Mouse (Mus musculus): ENCODE results near the gene Parp12. TPM values are rescaled to one million over a fixed set of nuclear protein-coding genes. Genes with fewer than 3 reads are reported as not detected.

Parp12 gene
- polyA plus RNA-seq (2012; rRNA removed) = 46.7 and 51.8 TPM in 2 replicates

DNA sequence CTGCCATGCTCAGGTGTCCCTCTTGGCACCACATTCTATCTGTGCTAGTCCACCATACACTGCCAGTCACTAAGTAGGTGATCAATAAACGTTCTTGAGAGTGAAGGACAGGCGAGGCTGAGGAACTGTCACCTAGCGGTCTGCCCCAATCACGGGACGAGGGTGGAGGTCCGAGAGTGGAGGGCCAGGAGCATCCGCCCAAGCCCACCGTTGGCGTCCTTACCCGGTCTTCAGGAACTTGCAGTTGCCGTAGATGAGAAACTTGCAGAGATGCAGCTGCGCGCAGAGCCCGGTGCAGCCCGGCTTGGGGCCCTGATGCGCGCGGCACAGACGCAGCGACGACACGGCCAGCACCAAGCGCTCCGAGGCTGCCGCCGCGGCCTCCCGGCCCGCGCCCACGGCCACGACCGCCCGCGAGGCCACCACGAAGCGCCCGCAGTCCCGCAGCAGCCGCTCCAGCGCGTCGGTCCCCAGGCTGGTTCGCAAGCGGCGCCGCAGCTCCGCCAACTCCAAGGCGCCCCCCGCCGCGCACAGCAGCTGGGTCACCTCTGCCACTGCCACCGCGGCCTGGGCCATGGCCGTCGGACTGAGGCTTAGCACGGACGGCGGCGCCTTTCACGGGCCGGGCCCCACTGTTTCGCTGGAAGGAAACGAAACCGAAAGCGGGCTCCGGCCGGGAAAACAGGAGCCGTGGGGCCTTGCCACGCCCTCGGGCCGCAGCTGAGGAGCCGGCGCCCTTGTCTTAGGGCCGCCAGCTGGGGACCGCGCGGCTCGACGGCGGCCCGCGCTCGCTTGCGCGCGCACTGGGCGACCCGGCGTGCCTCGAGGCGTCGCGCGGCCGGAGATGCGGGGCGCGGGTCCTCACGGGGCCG lies at the start of gene Parp12:
Parp12 (minus strand) TSS at position 766 of the 872 bp plus-strand sequence.
- TF ChIP-seq POLR2A (IDR thresholded peaks at IDR 0.05; ENCODE audit: borderline replicate concordance, extremely low read depth, low read depth, low read length) = peak; percentile 54; the same call in 1 of the 2 replicates
- no peak for TF ChIP-seq CTCF (IDR thresholded peaks at IDR 0.05; ENCODE audit: insufficient read depth, low read length)
- peak; percentile 85 for DNase-seq
- peaks cover 16% of the 10 kb centered on the region for H3K4me1 ChIP-seq (ENCODE audit: control insufficient read depth, insufficient read depth, low read length)
- peak within 1 kb of the TSS; percentile 68 for H3K4me3 ChIP-seq (replicated peaks; ENCODE audit: extremely low read depth, low read depth, low read length)
- under 1% methylated on average over 98 of the region's 101 CpGs for WGBS

- no peak overlapping the region for H3K4me3 ChIP-seq (replicated peaks; ENCODE audit: extremely low read depth, low read depth, low read length)
- no peaks in the 10 kb centered on the region for H3K4me1 ChIP-seq (ENCODE audit: control insufficient read depth, insufficient read depth, low read length)
- TF ChIP-seq POLR2A (IDR thresholded peaks at IDR 0.05; ENCODE audit: borderline replicate concordance, extremely low read depth, low read depth, low read length) = no peak
- TF ChIP-seq CTCF (IDR thresholded peaks at IDR 0.05; ENCODE audit: insufficient read depth, low read length) = no peak
- no peak for DNase-seq
- WGBS = 97% methylated on average over 1 of the region's 1 CpGs
These were observed 46.7 kb upstream of the Parp12 start for GRCm38 (mm10) chr6:39164891-39165290.

DNA sequence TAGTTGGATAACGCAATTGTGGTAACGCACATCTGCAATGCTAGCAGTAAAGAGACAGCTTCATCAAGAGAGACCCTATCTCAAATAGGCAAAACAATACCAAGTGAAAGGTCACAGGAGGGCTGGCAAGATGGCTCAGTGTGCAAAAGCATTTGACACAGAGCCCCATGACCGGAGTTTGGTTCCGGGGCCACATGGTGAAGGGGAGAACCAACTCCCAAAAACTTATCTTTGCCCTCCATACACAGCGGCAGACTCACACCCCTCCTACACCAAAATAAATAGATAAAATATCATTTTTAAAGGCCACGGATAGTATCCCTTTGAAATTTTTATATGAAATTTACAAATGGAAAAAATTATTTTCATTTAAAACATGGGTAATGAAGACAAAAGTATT lies 43.8 kb upstream of the Parp12 start:
- no peak overlapping the region for H3K4me3 ChIP-seq (replicated peaks; ENCODE audit: extremely low read depth, low read depth, low read length)
- no peak for DNase-seq
- no peaks in the 10 kb centered on the region for H3K4me1 ChIP-seq (ENCODE audit: control insufficient read depth, insufficient read depth, low read length)
- no peak for TF ChIP-seq POLR2A (IDR thresholded peaks at IDR 0.05; ENCODE audit: borderline replicate concordance, extremely low read depth, low read depth, low read length)
- no peak for TF ChIP-seq CTCF (IDR thresholded peaks at IDR 0.05; ENCODE audit: insufficient read depth, low read length)
- WGBS = 93% methylated on average over 6 of the region's 6 CpGs

GRCm38 (mm10) chr6:39146041-39146440 lies 27.9 kb upstream of the Parp12 start:
- TF ChIP-seq POLR2A (IDR thresholded peaks at IDR 0.05; ENCODE audit: borderline replicate concordance, extremely low read depth, low read depth, low read length) (no peak), CTCF (IDR thresholded peaks at IDR 0.05; ENCODE audit: insufficient read depth, low read length) (0 out of 2 replicates have a peak, but pooled peaks have one; percentile 18)
- Histone ChIP-seq H3K4me1 (ENCODE audit: control insufficient read depth, insufficient read depth, low read length) (no peaks in the 10 kb centered on the region), H3K4me3 (replicated peaks; ENCODE audit: extremely low read depth, low read depth, low read length) (no peak overlapping the region)
- 58% methylated on average over 6 of the region's 6 CpGs for WGBS
- no peak for DNase-seq

DNA sequence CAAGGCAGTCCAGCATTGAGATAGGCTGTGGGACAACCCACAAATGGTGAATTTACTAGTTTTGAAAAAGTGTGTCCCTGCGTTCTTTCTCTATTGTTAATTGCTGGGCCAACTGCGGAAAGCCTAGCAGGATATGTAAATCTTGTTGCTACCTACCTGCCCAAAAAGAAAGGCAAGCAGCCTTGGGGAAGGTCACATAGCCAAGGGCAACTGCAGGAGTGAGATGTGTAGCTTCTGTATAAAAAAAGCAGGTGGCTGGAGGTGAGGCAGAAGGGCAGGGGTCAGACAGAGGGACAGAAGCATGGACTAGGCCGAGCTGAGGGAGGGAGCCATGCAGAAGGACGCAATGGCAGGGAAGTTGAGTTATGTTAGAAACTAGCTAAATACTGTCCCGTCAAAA lies 14.4 kb upstream of the Parp12 start:
- WGBS = 78% methylated on average over 5 of the region's 5 CpGs

DNA sequence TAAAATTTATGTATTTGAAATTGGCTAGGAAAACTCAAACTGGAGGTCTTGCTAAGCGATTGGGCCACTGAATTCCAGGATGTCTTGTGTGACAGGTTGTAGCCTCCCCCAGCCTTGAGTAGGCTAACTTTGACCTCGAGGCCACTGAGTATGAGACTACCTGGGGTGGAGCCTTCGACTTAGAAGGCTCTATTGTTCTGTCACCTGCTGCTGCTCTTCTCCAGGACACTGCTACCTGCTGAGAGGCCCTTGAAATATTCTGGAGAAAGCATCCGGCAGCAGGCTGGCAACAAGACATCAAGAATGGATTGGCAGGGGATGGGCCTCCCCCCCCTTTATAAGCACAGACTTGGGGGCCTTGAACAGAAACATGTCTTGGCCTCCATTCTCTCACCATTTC lies 13.3 kb upstream of the Parp12 start:
- Histone ChIP-seq H3K4me3 (replicated peaks; ENCODE audit: extremely low read depth, low read depth, low read length) (no peak overlapping the region), H3K4me1 (ENCODE audit: control insufficient read depth, insufficient read depth, low read length) (no peaks in the 10 kb centered on the region)
- DNase-seq = no peak
- 51% methylated on average over 4 of the region's 4 CpGs for WGBS
- TF ChIP-seq CTCF (IDR thresholded peaks at IDR 0.05; ENCODE audit: insufficient read depth, low read length) (no peak), POLR2A (IDR thresholded peaks at IDR 0.05; ENCODE audit: borderline replicate concordance, extremely low read depth, low read depth, low read length) (no peak)

More for the DNA sequence above, 14.4 kb upstream of the Parp12 start:
- Histone ChIP-seq H3K4me3 (replicated peaks; ENCODE audit: extremely low read depth, low read depth, low read length) (no peak overlapping the region), H3K4me1 (ENCODE audit: control insufficient read depth, insufficient read depth, low read length) (no peaks in the 10 kb centered on the region)
- no peak for DNase-seq
- no peak for TF ChIP-seq CTCF (IDR thresholded peaks at IDR 0.05; ENCODE audit: insufficient read depth, low read length)
- TF ChIP-seq POLR2A (IDR thresholded peaks at IDR 0.05; ENCODE audit: borderline replicate concordance, extremely low read depth, low read depth, low read length) = no peak

DNA sequence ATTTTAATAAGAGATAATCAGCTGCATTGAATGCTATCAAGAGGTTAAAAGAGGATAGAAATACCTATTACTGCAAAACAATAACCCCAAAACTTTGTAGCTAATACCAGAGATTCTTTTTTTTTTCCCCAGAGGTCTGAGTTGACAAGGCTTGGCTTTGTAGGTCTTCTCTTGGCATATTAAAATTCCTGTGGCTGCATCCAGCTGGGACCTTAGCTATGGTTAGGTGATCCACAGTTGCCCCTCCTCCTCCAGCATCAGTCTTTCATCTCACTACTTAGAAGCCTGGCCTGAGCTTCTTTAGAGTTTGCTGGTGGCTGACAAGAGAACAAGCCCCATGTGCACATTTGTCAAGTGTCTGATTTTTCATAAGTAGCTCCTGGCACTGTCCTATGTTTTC lies 6.6 kb upstream of the Parp12 start:
- H3K4me3 ChIP-seq (replicated peaks; ENCODE audit: extremely low read depth, low read depth, low read length) = no peak overlapping the region
- no peak for TF ChIP-seq POLR2A (IDR thresholded peaks at IDR 0.05; ENCODE audit: borderline replicate concordance, extremely low read depth, low read depth, low read length)
- no peak for TF ChIP-seq CTCF (IDR thresholded peaks at IDR 0.05; ENCODE audit: insufficient read depth, low read length)
- DNase-seq = no peak
- H3K4me1 ChIP-seq (ENCODE audit: control insufficient read depth, insufficient read depth, low read length) = no peaks in the 10 kb centered on the region

- no peak for DNase-seq
- WGBS = 27% methylated on average over 3 of the region's 3 CpGs
- Histone ChIP-seq H3K4me1 (ENCODE audit: control insufficient read depth, insufficient read depth, low read length) (peaks cover 10% of the 10 kb centered on the region), H3K4me3 (replicated peaks; ENCODE audit: extremely low read depth, low read depth, low read length) (no peak overlapping the region)
- no peak for TF ChIP-seq POLR2A (IDR thresholded peaks at IDR 0.05; ENCODE audit: borderline replicate concordance, extremely low read depth, low read depth, low read length)
- no peak for TF ChIP-seq CTCF (IDR thresholded peaks at IDR 0.05; ENCODE audit: insufficient read depth, low read length)
These were observed 2.5 kb upstream of the Parp12 start for GRCm38 (mm10) chr6:39120685-39121084.

GRCm38 (mm10) chr6:39118456-39118881 lies 320 bp upstream of the Parp12 start:
- Histone ChIP-seq H3K4me1 (ENCODE audit: control insufficient read depth, insufficient read depth, low read length) (peaks cover 16% of the 10 kb centered on the region), H3K4me3 (replicated peaks; ENCODE audit: extremely low read depth, low read depth, low read length) (peak overlapping the region; percentile 68)
- 7% methylated on average over 49 of the region's 49 CpGs for WGBS
- DNase-seq = no peak
- TF ChIP-seq CTCF (IDR thresholded peaks at IDR 0.05; ENCODE audit: insufficient read depth, low read length) (no peak), POLR2A (IDR thresholded peaks at IDR 0.05; ENCODE audit: borderline replicate concordance, extremely low read depth, low read depth, low read length) (no peak)

- peaks cover 16% of the 10 kb centered on the region for H3K4me1 ChIP-seq (ENCODE audit: control insufficient read depth, insufficient read depth, low read length)
- no peak for TF ChIP-seq POLR2A (IDR thresholded peaks at IDR 0.05; ENCODE audit: borderline replicate concordance, extremely low read depth, low read depth, low read length)
- no peak for TF ChIP-seq CTCF (IDR thresholded peaks at IDR 0.05; ENCODE audit: insufficient read depth, low read length)
- no peak overlapping the region for H3K4me3 ChIP-seq (replicated peaks; ENCODE audit: extremely low read depth, low read depth, low read length)
- no peak for DNase-seq
- 89% methylated on average over 1 of the region's 1 CpGs for WGBS
These were observed 2.7 kb downstream of the Parp12 start for GRCm38 (mm10) chr6:39115438-39115837.

Data from lung, adult 2 months (tissue).